Mouse (Mus musculus) thymus, adult 2 months (tissue): Measurements from ENCODE around the gene Nptn.

Experiments used
- CTCF ChIP-seq: fragments of 200-500 bp; IDR thresholded peaks from 2 replicates; pipeline ENCODE4 v1.5.1; 2012; ENCODE audit warnings: mild to moderate bottlenecking, control low read depth, low read length, moderate library complexity, borderline replicate concordance; ENCODE audit not compliant: control insufficient read depth, poor library complexity, insufficient read depth; ENCODE audit errors: extremely low read depth
- POLR2A ChIP-seq: fragments of 200-500 bp; IDR thresholded peaks from 2 replicates; pipeline ENCODE4 v1.6.1; 2012; ENCODE audit warnings: mild to moderate bottlenecking, low read length, control low read depth, moderate library complexity; ENCODE audit not compliant: control insufficient read depth, poor library complexity, insufficient read depth; ENCODE audit errors: extremely low read depth

DNA sequence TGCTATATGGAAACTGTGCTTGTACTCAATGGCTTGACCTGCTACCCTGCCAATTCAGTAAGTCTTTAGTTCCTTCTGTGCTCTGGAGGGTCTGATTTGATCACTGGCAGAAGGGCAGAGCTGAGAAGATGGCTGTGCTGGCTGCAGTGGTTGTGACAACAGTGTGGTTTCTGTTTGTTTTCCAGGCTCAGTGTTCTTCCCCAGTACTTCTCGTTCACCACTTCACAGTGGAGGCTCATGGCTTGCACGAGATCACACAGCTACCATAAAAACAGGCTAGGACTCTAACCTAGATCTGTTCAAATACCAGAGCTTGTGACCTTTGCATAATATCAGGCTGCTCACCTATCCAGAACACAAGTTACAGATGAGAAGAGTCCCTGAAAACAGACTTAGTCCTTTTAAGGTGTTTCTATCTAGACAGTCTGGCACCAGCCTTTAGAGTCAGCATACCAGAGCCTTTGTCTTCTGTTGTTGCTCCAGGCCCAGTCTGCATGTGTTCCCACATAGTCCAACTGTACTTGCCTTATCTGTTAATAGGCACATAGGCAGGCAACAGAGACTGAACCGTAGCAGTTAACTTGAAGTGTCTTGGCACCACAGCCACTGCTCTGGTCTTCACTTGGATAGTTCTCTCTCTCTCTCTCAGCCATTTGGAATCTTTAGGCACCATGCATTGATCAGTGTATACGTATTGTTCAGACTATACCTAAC, 76.7 kb downstream of the Nptn start:
- no peak for TF ChIP-seq POLR2A
- no peak for TF ChIP-seq CTCF
